Mouse (Mus musculus) hematopoietic multipotent progenitor cell, adult 10-12 weeks (in vitro differentiated cells): ENCODE results near the gene Psmd12. TPM values are rescaled to one million over a fixed set of nuclear protein-coding genes. Genes with fewer than 3 reads are reported as not detected.

Experiments used
- polyA plus RNA-seq: library from polyadenylated mRNA; stranded (reverse); fragments of >175 nt; gene quantifications from 2 replicates; pipeline ENCODE4 v1.2.3, GENCODE M21; 2012; ENCODE audit warnings: low replicate concordance

The Psmd12 gene
- 13.6 and 15.8 TPM in 2 replicates for polyA plus RNA-seq

GRCm38 (mm10) chr11:107479053-107479861 lies at the start of gene Psmd12:
TSS of gene Psmd12 (plus strand) at chr11:107479484.

GRCm38 (mm10) chr11:107470521-107471041 lies 8.7 kb upstream of the Psmd12 start, which contains the start of gene Pitpnc1:
TSS of gene Pitpnc1 (minus strand) at chr11:107470699.

GRCm38 (mm10) chr11:107547351-107548203 lies 68.3 kb downstream of the Psmd12 start, which contains the start of gene Helz:
TSS of gene Helz (plus strand) at chr11:107547930.

Other genes with a start within 250 kb of the Psmd12 start
- gene Pitpnc1, start 8.8 kb upstream of the Psmd12 start, polyA plus RNA-seq = 9.2 and 13.1 TPM in 2 replicates
- 96.2 and 99.2 TPM in 2 replicates for gene Helz, start 68.4 kb downstream of the Psmd12 start, polyA plus RNA-seq
- not detected in 2 replicates for gene Cacng1, start 237.0 kb downstream of the Psmd12 start, polyA plus RNA-seq